Mouse (Mus musculus) MEL (cell line): ENCODE measurements around the gene Akr1cl. TPM values are rescaled to one million over a fixed set of nuclear protein-coding genes. Genes with fewer than 3 reads are reported as not detected.
"Not testable (repeated sequence)": the region's sequence is repeated elsewhere in the genome, so short reads cannot be mapped to it uniquely, and the experiment has no call there.

ENCODE experiments used
- DNase-seq: peaks from one replicate; pipeline ENCODE4 v3.0.0; 2011; ENCODE audit warnings: low read depth, low spot score
- H3K27ac ChIP-seq: 2 replicates; pipeline ENCODE4 v1.5.1; 2012; ENCODE audit warnings: low read depth, mild to moderate bottlenecking, control low read depth, low read length, moderate library complexity; ENCODE audit not compliant: control insufficient read depth
- H3K27me3 ChIP-seq, 2 experiments: fragments of 150-350 bp in 1 of 2; sonication (generic) in 1 of 2; 2 replicates each; pipeline ENCODE4 v1.6.1; 2012; ENCODE audit warnings: low read length in 2 of 2, mild to moderate bottlenecking in 2 of 2, improper control_type of control experiment in 1 of 2, moderate library complexity in 1 of 2; ENCODE audit not compliant: insufficient read depth in 2 of 2, control insufficient read depth in 1 of 2
- H3K36me3 ChIP-seq, 2 experiments: 2 replicates each; pipeline ENCODE4 v1.6.1; 2012 to 2014; ENCODE audit warnings: low read length in 2 of 2, improper control_type of control experiment in 1 of 2, inconsistent platforms in 1 of 2, mild to moderate bottlenecking in 1 of 2; ENCODE audit not compliant: insufficient read depth in 2 of 2, control insufficient read depth in 1 of 2
- H3K4me1 ChIP-seq, 2 experiments: fragments of 150-350 bp in 1 of 2; sonication (generic) in 1 of 2; 2 replicates each; pipeline ENCODE4 v1.6.1; 2012; ENCODE audit warnings: low read length in 2 of 2, improper control_type of control experiment in 1 of 2, mild to moderate bottlenecking in 1 of 2; ENCODE audit not compliant: insufficient read depth in 2 of 2, control insufficient read depth in 1 of 2
- H3K4me3 ChIP-seq, 2 experiments: fragments of 150-350 bp in 1 of 2; sonication (generic) in 1 of 2; 2 replicates each; pipeline ENCODE4 v1.5.1; 2012; ENCODE audit warnings: low read depth in 2 of 2, low read length in 2 of 2, mild to moderate bottlenecking in 2 of 2, moderate library complexity in 2 of 2, control low read depth in 1 of 2, improper control_type of control experiment in 1 of 2; ENCODE audit not compliant: control insufficient read depth in 1 of 2, insufficient read depth in 1 of 2
- H3K79me2 ChIP-seq: 2 replicates; pipeline ENCODE4 v1.6.1; 2012; ENCODE audit warnings: mild to moderate bottlenecking, low read length, moderate library complexity; ENCODE audit not compliant: control insufficient read depth, poor library complexity, insufficient read depth
- H3K9ac ChIP-seq: 2 replicates; pipeline ENCODE4 v1.6.1; 2012; ENCODE audit warnings: low read depth, mild to moderate bottlenecking, control low read depth, low read length, moderate library complexity; ENCODE audit not compliant: control insufficient read depth, poor library complexity, severe bottlenecking
- H3K9me3 ChIP-seq: fragments of 150-350 bp; sonication (generic); replicated peaks from 2 replicates; pipeline ENCODE4 v1.6.1; 2012; ENCODE audit warnings: mild to moderate bottlenecking, low read length, improper control_type of control experiment, moderate library complexity; ENCODE audit not compliant: insufficient read depth
- BHLHE40 ChIP-seq: IDR thresholded peaks from 2 replicates; pipeline ENCODE4 v1.6.1; 2012; ENCODE audit warnings: low read depth, mild to moderate bottlenecking, inconsistent platforms, low read length, improper control_type of control experiment, borderline replicate concordance
- GABPA ChIP-seq: IDR thresholded peaks from 2 replicates; pipeline ENCODE4 v1.6.1; 2012; ENCODE audit warnings: low read depth, mild to moderate bottlenecking, inconsistent platforms, low read length, improper control_type of control experiment, moderate library complexity
- GATA1 ChIP-seq: IDR thresholded peaks from 2 replicates; pipeline ENCODE4 v1.6.1; 2011; ENCODE audit warnings: low read depth, low read length, improper control_type of control experiment
- HCFC1 ChIP-seq: IDR thresholded peaks from 2 replicates; pipeline ENCODE4 v1.6.1; 2012; ENCODE audit warnings: low read depth, mild to moderate bottlenecking, inconsistent platforms, low read length, improper control_type of control experiment, moderate library complexity
- JUND ChIP-seq: IDR thresholded peaks from 2 replicates; pipeline ENCODE4 v1.6.1; 2011; ENCODE audit warnings: low read depth, mild to moderate bottlenecking, improper control_type of control experiment, low read length
- MAX ChIP-seq: IDR thresholded peaks from 2 replicates; pipeline ENCODE4 v1.6.1; 2011; ENCODE audit warnings: low read length, improper control_type of control experiment
- MAZ ChIP-seq: IDR thresholded peaks from 2 replicates; pipeline ENCODE4 v1.6.1; 2012; ENCODE audit warnings: low read depth, mild to moderate bottlenecking, inconsistent platforms, low read length, improper control_type of control experiment
- MYC ChIP-seq: IDR thresholded peaks from 2 replicates; pipeline ENCODE4 v1.6.1; 2011; ENCODE audit warnings: low read depth, mild to moderate bottlenecking, low read length, improper control_type of control experiment, moderate library complexity
- NELFE ChIP-seq: IDR thresholded peaks from 2 replicates; pipeline ENCODE4 v1.6.1; 2011; ENCODE audit warnings: low read depth, low read length, improper control_type of control experiment
- POLR2AphosphoS5 ChIP-seq: IDR thresholded peaks from 2 replicates; pipeline ENCODE4 v1.6.1; 2012; ENCODE audit warnings: low read depth, borderline replicate concordance, mild to moderate bottlenecking, inconsistent platforms, low read length, moderate library complexity, mixed read lengths
- TAL1 ChIP-seq: IDR thresholded peaks from 2 replicates; pipeline ENCODE4 v1.6.1; 2012; ENCODE audit warnings: mild to moderate bottlenecking, inconsistent platforms, low read length, moderate library complexity, mixed read lengths
- TCF12 ChIP-seq: IDR thresholded peaks from 2 replicates; pipeline ENCODE4 v1.6.1; 2014; ENCODE audit warnings: low read depth, mild to moderate bottlenecking, inconsistent platforms, low read length, improper control_type of control experiment, moderate library complexity
- UBTF ChIP-seq: IDR thresholded peaks from 2 replicates; pipeline ENCODE4 v1.6.1; 2012; ENCODE audit warnings: low read depth, mild to moderate bottlenecking, inconsistent platforms, low read length, improper control_type of control experiment, moderate library complexity, borderline replicate concordance; ENCODE audit not compliant: insufficient read depth
- ZMIZ1 ChIP-seq: IDR thresholded peaks from 2 replicates; pipeline ENCODE4 v1.6.1; 2012; ENCODE audit warnings: low read depth, mild to moderate bottlenecking, inconsistent platforms, low read length, improper control_type of control experiment, moderate library complexity
- ZNF384 ChIP-seq: IDR thresholded peaks from 2 replicates; pipeline ENCODE4 v1.6.1; 2012; ENCODE audit warnings: low read depth, mild to moderate bottlenecking, inconsistent platforms, low read length, improper control_type of control experiment
- polyA plus RNA-seq, 2 experiments: library from polyadenylated mRNA; stranded (reverse) in 1 of 2; unstranded in 1 of 2; fragments of >175 nt in 1 of 2; fragments of >200 nt in 1 of 2; gene quantifications; 2 replicates each; pipeline versions ENCODE4 v1.2.1 to v1.2.4; 2012; ENCODE audit warnings: low replicate concordance in 2 of 2, low read depth in 1 of 2; ENCODE audit not compliant: insufficient read length in 2 of 2, insufficient read depth in 1 of 2, missing spikeins in 1 of 2
- total RNA-seq: library from RNA; depleted of rRNA; stranded (reverse); fragments of 300-350 nt; gene quantifications from 2 replicates; pipeline ENCODE4 v1.2.3, GENCODE M21; 2012

Gene Akr1cl
- total and polyA plus RNA-seq, 3 experiments: not detected

- no peak overlapping the region for H3K27ac ChIP-seq
- no peaks in the 10 kb centered on the region for H3K4me1 ChIP-seq
- H3K79me2 ChIP-seq: no peaks in the 10 kb centered on the region
- no peaks in the 10 kb centered on the region for H3K27me3 ChIP-seq
- no peaks in the 10 kb centered on the region for H3K36me3 ChIP-seq
- H3K9ac ChIP-seq: no peak overlapping the region
- no peak overlapping the region for H3K4me3 ChIP-seq
- no peaks in the 10 kb centered on the region for H3K9me3 ChIP-seq
- TF ChIP-seq BHLHE40 (no peak), UBTF (no peak), GATA1 (no peak), MYC (no peak), TAL1 (no peak), JUND (no peak), NELFE (no peak), HCFC1 (no peak), MAZ (no peak), ZNF384 (no peak)
- DNase-seq: no peak
Measured at GRCm38 (mm10) chr1:65051696-65052095, 19.1 kb upstream of the Akr1cl start.

DNA sequence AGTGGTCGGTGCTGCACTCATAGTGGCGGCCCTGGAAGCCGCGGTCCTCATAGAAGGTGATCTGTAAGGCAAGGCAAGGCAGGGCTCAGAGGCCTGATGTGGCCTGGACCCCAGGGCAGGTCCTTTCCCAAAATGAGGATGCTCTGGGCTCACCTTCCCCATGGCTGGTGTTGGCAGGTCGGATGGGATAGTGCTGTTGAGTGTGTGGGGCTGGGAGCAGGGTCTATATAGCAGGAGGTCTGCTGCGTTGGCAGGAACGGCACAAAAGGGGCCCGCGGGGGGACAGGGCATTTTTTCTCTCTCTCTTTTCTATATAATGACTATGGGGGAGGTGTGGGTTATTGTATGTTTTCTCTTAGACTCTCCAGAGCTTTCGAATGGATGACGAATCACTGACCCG, 18.4 kb upstream of the Akr1cl start, which contains the start of gene Cryge:
Gene Cryge, minus strand, starts transcription at position 198 of the 400 bp plus-strand sequence.
- H3K9ac ChIP-seq, H3K4me3 ChIP-seq, H3K79me2 ChIP-seq, H3K4me1 ChIP-seq, DNase-seq, H3K27ac ChIP-seq, H3K27me3 ChIP-seq, H3K9me3 ChIP-seq, H3K36me3 ChIP-seq: not testable (repeated sequence)

- no peak for DNase-seq
- Histone ChIP-seq H3K9me3 (no peaks in the 10 kb centered on the region), H3K4me3 (no peak overlapping the region), H3K9ac (no peak overlapping the region)
- TF ChIP-seq GABPA: no peak
- TF ChIP-seq GATA1: no peak
- no peak for TF ChIP-seq MAX
- no peak for TF ChIP-seq POLR2AphosphoS5
- no peak for TF ChIP-seq MAZ
- TF ChIP-seq TCF12: no peak
- TF ChIP-seq ZMIZ1: no peak
- TF ChIP-seq ZNF384: no peak
- no peak for TF ChIP-seq NELFE
- TF ChIP-seq JUND: no peak
- TF ChIP-seq, all 39 proteins: peak for 0
- H3K36me3 ChIP-seq: no peaks in the 10 kb centered on the region
- H3K4me1 ChIP-seq: no peaks in the 10 kb centered on the region
- no peak overlapping the region for H3K27ac ChIP-seq
- H3K27me3 ChIP-seq: no peaks in the 10 kb centered on the region
- H3K79me2 ChIP-seq: no peaks in the 10 kb centered on the region
Measured at GRCm38 (mm10) chr1:65048781-65049180, 16.2 kb upstream of the Akr1cl start.
